Mouse (Mus musculus) ES-Bruce4 (cell line): ENCODE data around the gene Gm11549.

Experiments
- CTCF ChIP-seq: IDR thresholded peaks from one replicate; pipeline ENCODE4 v1.8.1; 2011; ENCODE audit warnings: low read depth, low read length
- EP300 ChIP-seq: IDR thresholded peaks from 2 replicates; pipeline ENCODE4 v1.6.1; 2011; ENCODE audit warnings: low read depth, low read length; ENCODE audit not compliant: insufficient read depth
- POLR2A ChIP-seq: IDR thresholded peaks from one replicate; pipeline ENCODE4 v1.8.1; 2011; ENCODE audit warnings: low read length; ENCODE audit not compliant: insufficient read depth

- TF ChIP-seq EP300 (no peak), POLR2A (no peak), CTCF (no peak)
These were observed 27.0 kb downstream of the Gm11549 start for GRCm38 (mm10) chr3:36494613-36495012.
